Mouse (Mus musculus) hindbrain, embryonic 16.5 days (tissue): Measurements from ENCODE around the gene Dpf3. TPM values are rescaled to one million over a fixed set of nuclear protein-coding genes. Genes with fewer than 3 reads are reported as not detected.

Experiments
- ATAC-seq: fragments of 200-750 bp; cut with Nextera tagmentation; 2 replicates; pipeline ENCODE4 v1.8.0; 2017; ENCODE audit warnings: moderate TSS enrichment, moderate library complexity
- H3K27ac ChIP-seq: fragments of 300-500 bp; sonication (generic); 2 replicates; pipeline ENCODE4 v1.5.1; 2014; ENCODE audit warnings: low read depth, mild to moderate bottlenecking, control low read depth, low read length, moderate library complexity
- H3K27me3 ChIP-seq: fragments of 300-500 bp; sonication (generic); replicated peaks from 2 replicates; pipeline ENCODE4 v1.6.1; 2014; ENCODE audit warnings: low read length; ENCODE audit not compliant: control insufficient read depth, insufficient read depth
- H3K36me3 ChIP-seq: fragments of 300-500 bp; sonication (generic); 2 replicates; pipeline ENCODE4 v1.6.1; 2014; ENCODE audit warnings: mild to moderate bottlenecking, low read length, moderate library complexity, mixed read lengths; ENCODE audit not compliant: control insufficient read depth, insufficient read depth
- H3K4me1 ChIP-seq: fragments of 300-500 bp; sonication (generic); 2 replicates; pipeline ENCODE4 v1.6.1; 2014; ENCODE audit warnings: low read depth, low read length; ENCODE audit not compliant: control insufficient read depth, insufficient read depth
- H3K4me2 ChIP-seq: fragments of 300-500 bp; sonication (generic); 2 replicates; pipeline ENCODE4 v1.6.1; 2014; ENCODE audit warnings: mild to moderate bottlenecking, low read length, control low read depth, moderate library complexity
- H3K4me3 ChIP-seq: fragments of 300-500 bp; sonication (generic); 2 replicates; pipeline ENCODE4 v1.5.1; 2014; ENCODE audit warnings: mild to moderate bottlenecking, low read length, control low read depth, moderate library complexity
- H3K9ac ChIP-seq: fragments of 300-500 bp; sonication (generic); 2 replicates; pipeline ENCODE4 v1.6.1; 2014; ENCODE audit warnings: low read depth, mild to moderate bottlenecking, control low read depth, low read length, moderate library complexity
- H3K9me3 ChIP-seq: fragments of 300-500 bp; sonication (generic); 2 replicates; pipeline ENCODE4 v1.6.1; 2014; ENCODE audit warnings: mild to moderate bottlenecking, low read length, moderate library complexity; ENCODE audit not compliant: control insufficient read depth
- WGBS: fragments of 180-500 bp; shearing (Covaris S2); extraction: QIAGEN DNeasy Blood & Tissue Kit; methylation state at CpG from one replicate; pipeline ENCODE4 v1.1.7; 2014; 5-methylcytosine and 5-hydroxymethylcytosine counted together
- polyA plus RNA-seq: library from polyadenylated mRNA; unstranded; fragments of >200 nt; fragmentation: Nextera tagmentation; extraction: Ambion mirVana; gene quantifications from 2 replicates; pipeline ENCODE4 v1.2.1, GENCODE M21; 2015

Gene Dpf3
- polyA plus RNA-seq, 1 experiment from 2014 or later = 23.2 TPM

- ATAC-seq = no peak
- Histone ChIP-seq H3K27ac (no peak overlapping the region), H3K9ac (no peak overlapping the region), H3K4me2 (no peak overlapping the region), H3K36me3 (no peaks in the 10 kb centered on the region), H3K4me3 (no peak overlapping the region), H3K9me3 (no peaks in the 10 kb centered on the region), H3K27me3 (no peaks in the 10 kb centered on the region), H3K4me1 (peaks cover 4% of the 10 kb centered on the region; the same call in 1 of the 2 replicates)
- WGBS = 88% methylated on average over 4 of the region's 4 CpGs
Observed at GRCm38 (mm10) chr12:83231258-83231657, 256.3 kb downstream of the Dpf3 start.

- no peak overlapping the region for H3K4me2 ChIP-seq
- H3K27ac ChIP-seq = no peak overlapping the region
- no peaks in the 10 kb centered on the region for H3K36me3 ChIP-seq
- no peaks in the 10 kb centered on the region for H3K9me3 ChIP-seq
- ATAC-seq = no peak
- H3K9ac ChIP-seq = no peak overlapping the region
- WGBS = 94% methylated on average over 6 of the region's 6 CpGs
- H3K27me3 ChIP-seq = no peaks in the 10 kb centered on the region
- no peak overlapping the region for H3K4me3 ChIP-seq
- H3K4me1 ChIP-seq = peaks cover 4% of the 10 kb centered on the region; the same call in 1 of the 2 replicates
Observed at GRCm38 (mm10) chr12:83229683-83230082, 257.8 kb downstream of the Dpf3 start.

GRCm38 (mm10) chr12:83227014-83227413 is 260.5 kb downstream of the Dpf3 start:
- WGBS = 45% methylated on average over 4 of the region's 4 CpGs
- ATAC-seq = no peak
- Histone ChIP-seq H3K4me2 (no peak overlapping the region), H3K4me1 (no peaks in the 10 kb centered on the region), H3K9me3 (no peaks in the 10 kb centered on the region), H3K9ac (no peak overlapping the region), H3K36me3 (no peaks in the 10 kb centered on the region), H3K27me3 (no peaks in the 10 kb centered on the region), H3K4me3 (no peak overlapping the region), H3K27ac (no peak overlapping the region)

- no peak overlapping the region for H3K4me3 ChIP-seq
- no peaks in the 10 kb centered on the region for H3K36me3 ChIP-seq
- H3K27ac ChIP-seq = no peak overlapping the region
- WGBS = 87% methylated on average over 7 of the region's 7 CpGs
- H3K4me2 ChIP-seq = no peak overlapping the region
- H3K27me3 ChIP-seq = no peaks in the 10 kb centered on the region
- H3K9ac ChIP-seq = no peak overlapping the region
- ATAC-seq = no peak
- H3K9me3 ChIP-seq = no peaks in the 10 kb centered on the region
- H3K4me1 ChIP-seq = no peaks in the 10 kb centered on the region
Observed at GRCm38 (mm10) chr12:83220964-83221363, 266.6 kb downstream of the Dpf3 start.

GRCm38 (mm10) chr12:83213879-83214341 is 273.6 kb downstream of the Dpf3 start:
- Histone ChIP-seq H3K4me3 (no peak overlapping the region), H3K9ac (no peak overlapping the region), H3K27me3 (no peaks in the 10 kb centered on the region), H3K36me3 (no peaks in the 10 kb centered on the region), H3K4me2 (no peak overlapping the region), H3K4me1 (peaks cover 12% of the 10 kb centered on the region), H3K27ac (no peak overlapping the region), H3K9me3 (no peaks in the 10 kb centered on the region)
- WGBS = 13% methylated on average over 6 of the region's 6 CpGs
- peak; percentile 84 for ATAC-seq

GRCm38 (mm10) chr12:83211976-83212375 is 275.5 kb downstream of the Dpf3 start:
- ATAC-seq = no peak

GRCm38 (mm10) chr12:83211146-83211822 is 276.2 kb downstream of the Dpf3 start:
- peaks cover 20% of the 10 kb centered on the region for H3K4me1 ChIP-seq
- no peak overlapping the region for H3K4me2 ChIP-seq
- H3K9me3 ChIP-seq = no peaks in the 10 kb centered on the region
- 72% methylated on average over 7 of the region's 7 CpGs for WGBS
- no peak overlapping the region for H3K9ac ChIP-seq
- H3K27ac ChIP-seq = no peak overlapping the region
- no peaks in the 10 kb centered on the region for H3K27me3 ChIP-seq
- no peak overlapping the region for H3K4me3 ChIP-seq
- ATAC-seq = no peak
- H3K36me3 ChIP-seq = no peaks in the 10 kb centered on the region

More at GRCm38 (mm10) chr12:83211976-83212375, 275.5 kb downstream of the Dpf3 start:
- no peak overlapping the region for H3K4me2 ChIP-seq
- no peak overlapping the region for H3K9ac ChIP-seq
- H3K4me1 ChIP-seq = peaks cover 20% of the 10 kb centered on the region
- no peaks in the 10 kb centered on the region for H3K36me3 ChIP-seq
- no peaks in the 10 kb centered on the region for H3K9me3 ChIP-seq
- H3K27me3 ChIP-seq = no peaks in the 10 kb centered on the region
- no peak overlapping the region for H3K4me3 ChIP-seq
- H3K27ac ChIP-seq = no peak overlapping the region
- 69% methylated on average over 2 of the region's 2 CpGs for WGBS

GRCm38 (mm10) chr12:83210735-83211134 is 276.8 kb downstream of the Dpf3 start:
- Histone ChIP-seq H3K27ac (no peak overlapping the region), H3K27me3 (no peaks in the 10 kb centered on the region), H3K4me1 (peaks cover 20% of the 10 kb centered on the region), H3K9me3 (no peaks in the 10 kb centered on the region), H3K9ac (no peak overlapping the region), H3K4me2 (no peak overlapping the region), H3K4me3 (no peak overlapping the region), H3K36me3 (no peaks in the 10 kb centered on the region)
- 57% methylated on average over 3 of the region's 3 CpGs for WGBS
- no peak for ATAC-seq

- no peak overlapping the region for H3K4me3 ChIP-seq
- no peaks in the 10 kb centered on the region for H3K27me3 ChIP-seq
- no peaks in the 10 kb centered on the region for H3K9me3 ChIP-seq
- H3K9ac ChIP-seq = no peak overlapping the region
- no peak overlapping the region for H3K27ac ChIP-seq
- WGBS = 63% methylated on average over 5 of the region's 5 CpGs
- ATAC-seq = no peak
- H3K36me3 ChIP-seq = no peaks in the 10 kb centered on the region
- no peak overlapping the region for H3K4me2 ChIP-seq
- H3K4me1 ChIP-seq = peaks cover 20% of the 10 kb centered on the region
Observed at GRCm38 (mm10) chr12:83210294-83210693, 277.2 kb downstream of the Dpf3 start.
